Mouse (Mus musculus) myocyte (in vitro differentiated cells): ENCODE measurements around the gene Olfr1373.

ENCODE experiments used
- CEBPB ChIP-seq: IDR thresholded peaks from 2 replicates; pipeline ENCODE4 v1.6.1; 2011; ENCODE audit warnings: mild to moderate bottlenecking, moderate library complexity; ENCODE audit not compliant: poor library complexity, insufficient read depth, severe bottlenecking
- E2F4 ChIP-seq: IDR thresholded peaks from one replicate; pipeline ENCODE4 v1.6.1; 2011; ENCODE audit warnings: mild to moderate bottlenecking, control low read depth, moderate library complexity; ENCODE audit not compliant: insufficient read depth
- MAX ChIP-seq: IDR thresholded peaks from one replicate; pipeline ENCODE4 v1.6.1; 2011; ENCODE audit warnings: low read depth, mild to moderate bottlenecking, control low read depth
- MYOD1 ChIP-seq, 3 experiments: IDR thresholded peaks; one replicate each; pipeline ENCODE4 v1.6.1; 2011; ENCODE audit warnings: control low read depth in 2 of 3, low read depth in 2 of 3, mild to moderate bottlenecking in 2 of 3, moderate library complexity in 1 of 3; ENCODE audit not compliant: insufficient read length in 2 of 3, control insufficient read depth in 1 of 3
- MYOG ChIP-seq, 3 experiments: IDR thresholded peaks; one replicate each; pipeline ENCODE4 v1.6.1; 2011; ENCODE audit warnings: control low read depth in 2 of 3, low read depth in 2 of 3, mild to moderate bottlenecking in 2 of 3; ENCODE audit not compliant: insufficient read length in 2 of 3, control insufficient read depth in 1 of 3, insufficient read depth in 1 of 3
- POLR2A ChIP-seq: IDR thresholded peaks from one replicate; pipeline ENCODE4 v1.6.1; 2011; ENCODE audit warnings: low read depth, mild to moderate bottlenecking, control low read depth, moderate library complexity; ENCODE audit not compliant: insufficient read length
- POLR2AphosphoS2 ChIP-seq: IDR thresholded peaks from one replicate; pipeline ENCODE4 v1.6.1; 2011; ENCODE audit warnings: low read depth, control low read depth; ENCODE audit not compliant: insufficient read length
- SRF ChIP-seq: IDR thresholded peaks from one replicate; pipeline ENCODE4 v1.6.1; 2011; ENCODE audit warnings: low read depth; ENCODE audit not compliant: control insufficient read depth, insufficient read length
- TCF12 ChIP-seq: IDR thresholded peaks from one replicate; pipeline ENCODE4 v1.6.1; 2011; ENCODE audit warnings: mild to moderate bottlenecking, control low read depth; ENCODE audit not compliant: poor library complexity, insufficient read depth, severe bottlenecking
- TCF3 ChIP-seq: IDR thresholded peaks from one replicate; pipeline ENCODE4 v1.6.1; 2011; ENCODE audit warnings: low read depth, control low read depth; ENCODE audit not compliant: insufficient read length
- USF1 ChIP-seq: IDR thresholded peaks from one replicate; pipeline ENCODE4 v1.6.1; 2011; ENCODE audit warnings: low read depth, mild to moderate bottlenecking, control low read depth, moderate library complexity

DNA sequence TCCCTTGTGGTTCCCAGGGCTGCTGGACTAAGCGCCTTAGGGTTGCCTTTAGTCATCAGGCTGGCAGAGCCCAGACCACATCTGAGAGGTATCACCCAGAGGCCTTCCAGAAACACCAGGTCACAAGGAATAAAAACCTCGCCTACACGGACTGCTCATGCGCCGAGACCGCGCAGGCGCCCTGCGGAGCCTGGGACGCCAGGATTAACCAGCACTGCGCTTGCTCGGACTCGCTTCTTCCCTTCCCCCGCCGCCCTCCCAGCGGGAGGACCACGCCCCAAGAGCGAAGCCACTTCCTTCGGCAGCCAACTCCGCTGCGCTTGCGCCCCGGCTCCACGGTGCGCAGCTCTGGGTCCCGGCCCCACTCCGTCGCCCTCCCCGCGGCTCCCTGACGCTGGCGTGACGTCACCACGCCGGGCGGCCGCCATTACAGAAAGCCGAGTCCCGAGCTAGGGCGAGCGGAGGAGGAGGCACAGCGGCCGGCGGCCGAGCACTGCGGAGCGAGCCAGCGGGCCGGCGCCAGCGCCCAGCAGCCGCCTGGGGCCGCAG is 46.9 kb downstream of the Olfr1373 start, which contains the start of gene Ppp2ca:
- TF ChIP-seq POLR2A (peak; percentile 72), USF1 (no peak), MYOG (IDR thresholded peaks at IDR 0.05; ENCODE audit: control insufficient read depth in 1 of 3, insufficient read depth in 1 of 3, insufficient read length in 2 of 3, low read depth in 2 of 3) (peak in 1 of 3 experiments; percentile 34), CEBPB (no peak), MYOD1 (IDR thresholded peaks at IDR 0.05; ENCODE audit: control insufficient read depth in 1 of 3, insufficient read length in 2 of 3, low read depth in 2 of 3) (no peak), MAX (no peak), E2F4 (no peak), POLR2AphosphoS2 (peak; percentile 92), TCF12 (no peak), TCF3 (no peak), SRF (peak; percentile 26)
